ENCODE assay signal across 22 mouse cellular contexts in the genomic region with DNA sequence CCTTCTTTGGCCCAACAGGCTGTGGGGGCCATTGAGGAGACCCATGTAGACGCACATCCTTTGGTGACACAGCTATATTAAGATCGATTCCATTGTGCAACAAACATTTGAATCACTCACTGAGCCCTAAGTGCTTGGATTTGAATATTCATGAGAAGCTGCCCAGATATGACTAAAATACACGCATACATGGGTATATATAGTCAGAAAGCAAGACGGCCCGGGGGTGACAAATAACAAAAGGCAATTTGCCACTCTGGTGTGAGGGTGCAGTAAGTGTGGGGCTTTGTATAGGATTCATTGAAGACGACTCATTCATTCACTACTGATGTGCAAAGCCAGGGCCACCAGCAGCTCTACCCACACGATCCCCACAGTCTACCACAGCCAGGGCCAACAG. TPM values are rescaled to one million over a fixed set of nuclear protein-coding genes. Genes with fewer than 3 reads are reported as not detected.
DNase-seq lines count a peak whose midpoint lies in the region; ATAC-seq lines count a peak whose summit lies in the region.
"Had no signal": no experiment of that assay in that cellular context is flagged by ENCODE, and none has a peak within 500 bp of the region (broad histone marks: within the 10 kb centered on the region; RNA-seq: fewer than 3 reads in every experiment).

No protein-coding gene starts in this region.

- peak; percentile 64 for ATAC-seq in frontal cortex, adult (ENCODE audit: low TSS enrichment)
- ATAC-seq: CD4-positive, CD25-positive, alpha-beta regulatory T cell, adult 4 months; intestine, embryonic 16.5 days had no signal

- DNase-seq in frontal cortex, postnatal 25 days (ENCODE audit: low spot score in 2 of 2), result no peak
- DNase-seq in layer of hippocampus, adult 9-11 months, result peak; percentile 63
- no peak for DNase-seq in layer of hippocampus, postnatal 14 days (ENCODE audit: low spot score in 2 of 2)
- DNase-seq in right cerebral cortex, postnatal 10 days (ENCODE audit: low spot score in 2 of 2), result peak; percentile 42 to 72
- DNase-seq in right cerebral cortex, postnatal 14 days, result no peak
- DNase-seq in spleen, postnatal 36 days (ENCODE audit: low spot score in 2 of 2), result no peak
- DNase-seq: adrenal gland, postnatal 14 days; cerebellum, adult 11-12 months; cerebellum, adult 9-11 months; heart, adult 2 months; heart, postnatal 4 days; kidney, adult 8-10 months; lung, embryonic 14.5 days; lung, postnatal 14 days; spleen, adult 18-20 months; thymus, adult 2 months; thymus, postnatal 36 days had no signal

RNA-seq across cellular contexts. Expression of a gene that starts 17.1 kb away (rescaled TPM):
- 10 to 100 TPM; 23.6 to 27.9 TPM for total RNA-seq in layer of hippocampus, postnatal 14 days (2021)
- total RNA-seq: heart, adult 2 months; liver, adult 2 months; megakaryocyte progenitor cell, adult 5-6 weeks had no signal

Comparison
In these comparisons a context has a peak if more than half of its experiments do, and no peak if none do; other contexts are left out.
1. DNase-seq: peak in layer of hippocampus, adult 9-11 months (single experiment) and right cerebral cortex, postnatal 10 days (2 of 2); none in frontal cortex, postnatal 25 days (0 of 2), layer of hippocampus, postnatal 14 days (0 of 2), right cerebral cortex, postnatal 14 days (single experiment) and spleen, postnatal 36 days (0 of 2).